Mouse (Mus musculus) T-helper 17 cell (primary cell): ENCODE measurements around the gene Ffar1.
"Not testable (repeated sequence)": the region's sequence is repeated elsewhere in the genome, so short reads cannot be mapped to it uniquely, and the experiment has no call there.

Experiments
- in situ Hi-C, 2 experiments: fragments of 300-600 bp; cut with MboI, MseI; formaldehyde crosslinking; loops; 1 replicate in 1 of 2; 2 replicates in 1 of 2; pipeline ENCODE4 v1.15.1; 2025; ENCODE audit warnings: high pct_unique_total_duplicates in 2 of 2

The Ffar1 gene

DNA sequence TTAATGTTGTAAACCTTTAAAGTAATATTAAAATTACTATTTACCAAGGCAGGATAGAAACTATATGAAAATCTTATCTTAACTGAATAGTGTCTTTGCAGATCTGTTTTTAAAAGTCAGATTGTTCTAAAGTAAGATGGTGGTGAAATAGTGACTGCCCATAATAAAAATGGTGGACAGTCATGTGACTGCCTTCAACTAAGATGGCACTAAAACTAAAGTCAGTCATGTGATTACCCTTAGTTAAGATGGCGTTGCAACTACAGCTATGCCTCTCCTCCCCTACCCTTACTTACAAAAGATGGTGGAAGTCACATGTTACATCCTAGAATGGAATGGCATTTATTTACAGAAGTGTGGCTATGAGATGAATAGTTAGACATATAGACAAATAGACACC lies 9.9 kb downstream of the Ffar1 start:
- in situ Hi-C loops, result loop anchor here in 1 of 2 experiments (10.0 kb wide), 1 partner anchor 167 kb away; no protein-coding TSS in a partner anchor

GRCm38 (mm10) chr7:30847934-30848333 lies 13.4 kb downstream of the Ffar1 start:
- in situ Hi-C loops, result no loop called here

DNA sequence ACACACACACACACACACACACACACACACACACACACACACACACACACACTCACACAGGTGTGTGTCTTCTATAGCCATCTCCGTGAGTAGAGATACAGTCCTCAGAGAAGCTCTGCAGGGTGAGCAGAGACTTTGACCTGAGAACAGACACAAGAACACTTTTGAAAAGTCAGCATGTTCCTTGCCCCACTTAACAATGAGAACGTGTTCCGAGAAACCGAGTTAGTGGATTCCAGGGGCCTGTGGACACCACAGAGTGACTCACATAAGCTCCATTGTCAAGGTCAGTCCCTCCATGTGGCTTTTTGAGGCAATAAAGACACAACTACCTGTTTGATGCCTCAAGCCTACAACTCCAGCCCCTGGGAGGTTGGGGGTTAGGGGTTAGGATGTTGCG lies 14.0 kb downstream of the Ffar1 start:
- in situ Hi-C loops, result no loop called here

GRCm38 (mm10) chr7:30846505-30847053 lies 14.8 kb downstream of the Ffar1 start:
- in situ Hi-C loops, result no loop called here

DNA sequence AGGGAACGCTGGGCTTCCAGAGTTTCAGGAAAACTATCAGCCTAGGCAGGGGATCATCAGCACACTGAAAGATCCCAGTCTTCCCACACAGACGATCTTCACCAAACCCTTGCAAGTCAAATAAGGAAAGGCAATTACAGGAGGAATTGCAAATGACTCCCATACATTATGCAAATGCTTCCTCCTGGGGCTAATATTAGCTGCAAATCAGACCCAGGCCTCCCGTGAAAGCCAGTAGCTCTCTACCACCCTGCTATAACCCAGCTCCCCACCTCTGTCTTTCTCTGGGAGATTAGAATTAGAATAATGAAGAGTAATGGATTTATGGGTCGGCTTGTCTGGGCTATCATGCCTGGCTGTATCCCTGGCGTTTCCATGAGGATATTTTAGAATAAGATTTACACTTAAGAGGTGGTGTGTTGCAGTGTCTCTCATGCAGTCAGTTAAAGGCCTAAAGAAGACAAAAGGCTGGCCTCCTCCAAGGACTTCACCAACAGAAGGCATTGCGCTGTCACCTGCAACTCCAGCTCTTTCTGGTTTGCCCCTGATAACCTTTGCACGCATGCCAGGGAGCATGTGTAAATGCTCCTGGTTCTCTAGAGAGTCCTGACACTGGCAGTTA lies 16.6 kb downstream of the Ffar1 start:
- in situ Hi-C loops, result no loop called here

DNA sequence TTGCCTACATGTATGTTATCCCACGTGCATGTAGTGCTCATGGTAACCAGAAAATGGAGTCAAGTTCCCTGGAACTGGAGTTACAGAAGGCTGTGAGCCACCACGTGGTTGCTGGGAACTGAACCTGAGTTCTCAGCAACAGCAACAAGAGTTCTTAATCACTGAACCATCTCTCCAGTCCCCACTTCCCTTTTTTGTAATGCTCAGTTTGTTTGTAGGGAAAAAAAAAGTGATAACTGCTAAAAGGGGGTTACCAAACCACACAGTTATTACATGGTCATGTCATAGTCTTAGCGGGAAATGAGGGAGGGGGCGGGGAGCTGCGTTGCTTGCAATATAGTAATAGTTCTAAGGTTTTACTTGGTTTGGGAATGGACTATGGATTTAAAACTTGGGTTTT lies 19.3 kb downstream of the Ffar1 start:
- in situ Hi-C loops, result no loop called here

DNA sequence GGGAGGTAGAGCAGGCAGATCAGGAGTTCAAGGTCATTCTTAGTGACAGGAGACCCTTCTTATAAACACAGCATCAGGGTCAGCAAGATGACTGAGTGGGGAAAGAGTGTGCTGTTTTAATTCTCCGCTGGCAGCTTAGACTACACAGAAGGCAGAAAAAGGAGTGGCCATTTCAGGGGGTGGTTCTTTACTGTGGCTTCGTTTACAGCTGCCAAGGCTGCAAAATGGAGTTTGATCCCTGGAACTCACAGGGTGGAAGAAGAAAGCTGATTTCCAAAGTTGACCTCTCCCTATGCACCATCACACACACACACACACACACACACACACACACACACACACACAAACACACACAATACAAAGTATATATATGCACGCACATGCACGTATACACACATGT lies 20.0 kb downstream of the Ffar1 start:
- in situ Hi-C loops, result no loop called here

DNA sequence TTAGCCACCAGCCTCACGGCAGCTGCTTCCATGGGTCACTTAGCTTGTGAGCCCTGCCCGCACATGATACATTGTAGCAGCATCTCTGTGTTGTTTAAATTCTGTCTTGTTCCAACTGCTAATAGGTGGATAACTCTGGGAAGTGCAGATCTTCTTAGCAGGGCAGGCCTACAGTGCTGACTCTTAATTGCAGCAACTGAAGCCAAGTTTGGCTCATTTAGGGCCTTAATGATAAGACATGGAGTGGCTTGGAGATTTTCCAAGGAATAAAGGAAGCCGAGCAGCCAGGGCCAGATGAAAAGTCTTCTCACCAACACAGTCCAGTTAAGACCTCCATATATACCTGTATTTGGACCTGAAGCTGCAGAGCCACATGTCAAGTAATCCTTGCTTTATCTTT lies 21.1 kb downstream of the Ffar1 start:
- in situ Hi-C loops, result no loop called here

GRCm38 (mm10) chr7:30837277-30837676 lies 24.1 kb downstream of the Ffar1 start:
- in situ Hi-C loops, result no loop called here

DNA sequence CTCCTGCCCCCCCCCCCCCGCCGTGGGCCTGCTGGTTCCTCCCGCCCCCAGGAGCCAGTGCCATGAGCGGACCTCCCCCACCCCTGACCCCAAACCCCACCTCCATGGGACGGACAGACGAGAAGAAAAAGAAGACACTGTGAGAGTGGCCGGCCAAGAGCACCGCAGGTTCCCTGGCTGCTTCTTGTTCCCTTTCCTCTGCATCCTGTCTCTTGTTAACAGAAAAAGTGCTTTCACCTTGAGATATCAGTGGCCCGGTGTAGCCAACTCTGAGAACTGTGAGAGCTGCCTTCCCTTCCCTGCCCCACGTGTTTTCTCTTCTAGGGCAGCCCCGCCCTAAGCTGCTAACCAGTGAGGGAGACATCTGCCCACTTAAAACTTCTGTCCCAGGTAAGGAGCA lies 28.7 kb downstream of the Ffar1 start:
- in situ Hi-C loops, result not testable (repeated sequence)

DNA sequence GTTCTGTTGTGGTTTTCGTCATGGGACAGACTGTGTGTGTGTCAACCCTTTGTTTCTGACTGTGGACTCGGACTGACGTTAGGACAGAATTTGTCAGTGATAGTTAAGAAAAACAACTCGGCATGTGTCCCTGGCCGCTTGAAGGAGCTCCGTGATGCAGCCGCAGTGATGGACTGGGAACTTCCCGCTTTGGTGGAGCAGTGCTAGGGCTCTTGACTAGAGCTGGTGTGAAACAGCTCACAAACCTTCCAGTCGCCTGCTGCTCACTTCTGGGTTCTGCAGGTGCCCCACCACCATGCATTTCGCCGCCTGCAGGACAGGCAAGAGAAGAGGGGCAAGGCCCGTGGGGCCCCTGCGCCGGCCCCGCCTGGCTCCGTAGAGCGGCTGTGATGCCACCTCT lies 29.1 kb downstream of the Ffar1 start:
- in situ Hi-C loops, result no loop called here

GRCm38 (mm10) chr7:30829428-30829827 lies 31.9 kb downstream of the Ffar1 start:
- in situ Hi-C loops, result no loop called here

DNA sequence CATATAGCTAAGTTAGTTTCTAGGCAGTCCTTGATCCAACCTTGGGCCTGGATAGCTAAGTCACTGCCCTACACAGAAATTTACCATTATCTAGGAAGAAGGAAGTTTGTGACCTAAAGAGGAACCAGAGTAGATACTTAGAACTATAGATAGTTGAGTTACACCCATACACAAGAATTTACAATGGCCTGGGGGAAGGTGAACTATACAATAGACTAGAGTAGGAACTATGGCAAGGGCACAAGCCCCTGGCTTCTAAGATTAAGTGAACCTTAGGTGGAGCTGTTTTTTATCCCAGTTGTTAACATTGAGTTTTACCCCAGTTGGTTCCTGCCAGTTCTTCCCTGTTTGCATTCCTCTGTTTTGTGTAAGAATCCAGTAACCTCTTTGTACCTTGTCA lies 32.5 kb downstream of the Ffar1 start:
- in situ Hi-C loops, result not testable (repeated sequence)

- in situ Hi-C loops, result no loop called here
Observed at GRCm38 (mm10) chr7:30826660-30827059, 34.7 kb downstream of the Ffar1 start.

DNA sequence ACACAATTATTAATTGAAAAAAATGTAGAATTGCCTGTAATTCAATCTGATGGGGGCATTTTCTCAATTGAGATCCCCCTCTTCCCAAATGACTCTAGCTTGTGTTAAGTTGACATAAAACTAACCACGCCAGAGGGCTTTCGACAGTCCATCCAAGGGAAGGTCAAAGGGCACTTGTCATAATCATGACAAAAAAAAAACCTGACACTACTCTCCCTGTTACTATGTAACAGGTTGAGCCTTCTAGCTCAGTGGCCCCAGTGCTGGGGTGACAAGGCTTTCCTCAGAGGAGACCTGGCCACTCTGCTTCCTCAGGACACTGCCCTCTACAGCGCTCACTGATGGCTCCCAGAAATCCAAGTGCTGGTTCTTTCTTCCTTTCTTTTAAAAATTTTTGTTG lies 37.1 kb downstream of the Ffar1 start:
- in situ Hi-C loops, result no loop called here

GRCm38 (mm10) chr7:30823675-30824074 lies 37.7 kb downstream of the Ffar1 start, which contains the start of gene Ffar2:
Gene Ffar2 (minus strand): TSS chr7:30823775.
- in situ Hi-C loops, result no loop called here

- in situ Hi-C loops, result no loop called here
Observed at GRCm38 (mm10) chr7:30821532-30821931, 39.8 kb downstream of the Ffar1 start.

DNA sequence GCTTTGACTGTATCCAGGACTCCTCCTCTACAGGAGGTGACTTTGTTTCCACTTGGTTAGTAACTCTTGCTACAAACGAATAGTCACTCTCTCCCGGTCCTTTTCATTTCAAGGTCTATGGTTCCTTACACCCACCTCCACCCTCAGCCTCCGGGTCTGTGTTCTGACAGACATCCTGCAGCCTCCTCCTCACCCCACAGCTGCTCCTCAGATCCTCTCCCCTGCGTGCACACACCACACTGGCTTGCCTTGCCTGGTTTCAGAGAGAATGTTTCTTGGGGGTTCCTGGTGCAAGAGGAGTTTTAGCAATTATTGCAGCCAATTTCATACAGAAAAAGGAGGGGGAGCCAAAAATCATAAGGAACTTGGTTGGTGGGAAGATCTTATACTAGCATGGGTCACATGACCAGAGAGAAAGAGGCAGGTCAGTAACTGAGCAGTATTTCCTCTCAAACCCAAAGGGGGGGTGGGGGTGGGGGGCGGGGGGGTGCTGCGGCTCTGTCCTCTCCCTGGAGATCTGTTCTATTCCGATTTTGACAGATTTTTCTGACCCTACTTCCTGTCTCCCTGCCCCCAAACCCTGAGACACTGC lies 40.4 kb downstream of the Ffar1 start:
- in situ Hi-C loops, result no loop called here

DNA sequence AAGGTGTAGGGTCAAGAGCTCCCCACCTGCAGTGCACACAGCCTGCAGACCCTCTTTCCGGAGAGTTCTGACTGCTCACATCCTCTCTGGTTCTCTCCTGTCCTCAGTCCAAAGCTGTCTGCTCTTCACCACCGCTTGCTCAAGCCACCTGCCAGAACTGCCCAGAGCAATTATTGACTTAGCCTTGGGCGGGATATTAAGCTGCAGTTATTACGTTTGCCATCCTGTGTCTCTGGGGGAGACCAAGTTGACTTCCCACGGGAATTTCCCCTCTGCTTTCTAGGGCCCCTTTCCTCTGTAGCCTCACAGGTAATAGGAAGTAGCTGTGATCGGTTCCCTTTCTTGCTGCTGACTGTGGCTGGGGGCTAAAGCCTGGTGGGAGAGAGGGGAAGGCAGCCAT lies 41.2 kb downstream of the Ffar1 start:
- in situ Hi-C loops, result no loop called here

DNA sequence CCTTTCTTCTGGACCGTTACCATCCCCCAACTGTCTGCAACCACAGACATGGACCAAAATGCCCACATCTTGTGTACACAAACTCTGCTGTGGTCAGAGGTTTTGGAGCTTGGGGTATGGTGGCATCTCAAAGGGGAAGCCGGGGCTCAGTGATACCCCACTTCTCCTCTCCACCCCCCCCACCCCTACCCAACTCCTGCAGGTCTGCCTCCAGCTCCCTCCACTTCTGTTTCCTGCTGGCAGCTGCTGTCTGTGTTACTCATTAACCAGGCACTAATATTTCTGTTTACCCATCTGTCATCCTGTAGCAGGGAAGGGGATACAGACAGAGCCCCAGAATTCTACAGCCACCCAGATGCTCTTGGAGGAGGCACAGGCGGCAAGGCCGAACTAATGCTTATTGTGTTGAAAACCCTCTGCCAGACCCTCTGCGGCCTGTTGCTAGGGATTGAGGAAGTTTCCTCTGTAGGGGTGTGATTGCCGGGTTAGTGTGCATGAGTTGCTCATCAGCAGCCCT lies 49.0 kb downstream of the Ffar1 start:
- in situ Hi-C loops, result no loop called here

DNA sequence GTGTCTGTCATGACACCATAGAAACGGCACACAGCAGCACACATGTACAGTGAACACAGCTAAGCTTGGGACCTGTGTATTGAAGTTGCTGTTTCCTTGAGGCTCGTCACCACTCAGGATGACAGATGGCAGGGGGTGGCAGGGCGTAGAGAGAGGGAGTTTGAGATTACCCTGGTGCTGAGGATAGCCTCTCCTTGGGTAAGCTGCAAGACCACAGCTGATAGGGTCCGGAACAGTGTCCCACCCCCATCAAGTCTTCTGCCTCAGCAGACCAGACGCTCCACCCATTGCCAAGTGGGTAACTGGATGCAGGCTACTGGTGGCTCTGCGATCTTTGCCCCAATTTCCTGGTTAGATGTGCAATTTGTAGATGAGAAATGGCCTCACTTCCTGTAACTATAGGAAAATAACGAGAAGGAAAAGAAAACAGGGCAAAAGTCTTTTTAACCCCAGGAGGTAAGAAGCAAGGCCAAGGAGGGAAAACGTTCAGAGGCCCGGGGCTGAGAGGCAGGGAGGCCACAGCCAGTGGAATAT lies 49.5 kb downstream of the Ffar1 start:
- in situ Hi-C loops, result no loop called here

- in situ Hi-C loops, result no loop called here
Observed at GRCm38 (mm10) chr7:30810319-30810718, 51.0 kb downstream of the Ffar1 start.
